Mouse (Mus musculus) NIH3T3 (cell line): ENCODE results near the gene Tekt3.

Source experiments
- DNase-seq: peaks from one replicate; pipeline ENCODE4 v3.0.0-alpha.2; 2012; ENCODE audit warnings: low read depth

Tekt3 gene

GRCm38 (mm10) chr11:63059911-63060310 is 1.5 kb upstream of the Tekt3 start:
- no peak for DNase-seq

- no peak for DNase-seq
These were observed 5.1 kb downstream of the Tekt3 start for GRCm38 (mm10) chr11:63066526-63066925.

GRCm38 (mm10) chr11:63070081-63070480 is 8.6 kb downstream of the Tekt3 start:
- DNase-seq: no peak

GRCm38 (mm10) chr11:63084536-63084935 is 23.1 kb downstream of the Tekt3 start:
- peak; percentile 17 for DNase-seq

- no peak for DNase-seq
These were observed 27.2 kb downstream of the Tekt3 start for GRCm38 (mm10) chr11:63088672-63089071.

- DNase-seq: no peak
These were observed 28.8 kb downstream of the Tekt3 start for GRCm38 (mm10) chr11:63090210-63090609.

- no peak for DNase-seq
These were observed 29.5 kb downstream of the Tekt3 start for GRCm38 (mm10) chr11:63090986-63091385.

- no peak for DNase-seq
These were observed 30.8 kb downstream of the Tekt3 start for GRCm38 (mm10) chr11:63092271-63092670.

GRCm38 (mm10) chr11:63093601-63094000 is 32.1 kb downstream of the Tekt3 start:
- no peak for DNase-seq

- no peak for DNase-seq
These were observed 33.0 kb downstream of the Tekt3 start for GRCm38 (mm10) chr11:63094496-63094895.

- no peak for DNase-seq
These were observed 36.6 kb downstream of the Tekt3 start for GRCm38 (mm10) chr11:63098016-63098415.

GRCm38 (mm10) chr11:63099390-63099789 is 37.9 kb downstream of the Tekt3 start:
- DNase-seq: peak; percentile 13

- DNase-seq: peak; percentile 5
These were observed 41.8 kb downstream of the Tekt3 start for GRCm38 (mm10) chr11:63103256-63103655.

- no peak for DNase-seq
These were observed 42.6 kb downstream of the Tekt3 start for GRCm38 (mm10) chr11:63104026-63104425.

GRCm38 (mm10) chr11:63109230-63109775 is 47.8 kb downstream of the Tekt3 start:
- DNase-seq: no peak

GRCm38 (mm10) chr11:63110329-63110728 is 48.9 kb downstream of the Tekt3 start:
- DNase-seq: no peak

- peak; percentile 95 for DNase-seq
These were observed 53.6 kb downstream of the Tekt3 start for GRCm38 (mm10) chr11:63114807-63115641.

- no peak for DNase-seq
These were observed 55.2 kb downstream of the Tekt3 start for GRCm38 (mm10) chr11:63116652-63117051.

GRCm38 (mm10) chr11:63117266-63117665 is 55.8 kb downstream of the Tekt3 start:
- no peak for DNase-seq

- DNase-seq: no peak
These were observed 58.3 kb downstream of the Tekt3 start for GRCm38 (mm10) chr11:63119791-63120190.

- DNase-seq: no peak
These were observed 60.8 kb downstream of the Tekt3 start for GRCm38 (mm10) chr11:63122249-63122648.

GRCm38 (mm10) chr11:63122776-63123350 is 61.4 kb downstream of the Tekt3 start:
- DNase-seq: no peak

- peak; percentile 31 for DNase-seq
These were observed 62.9 kb downstream of the Tekt3 start for GRCm38 (mm10) chr11:63124316-63124715.
